Mouse (Mus musculus): ENCODE data around the gene Tln2. TPM values are rescaled to one million over a fixed set of nuclear protein-coding genes. Genes with fewer than 3 reads are reported as not detected.

The Tln2 gene
- 14.0 TPM for polyA plus RNA-seq (2012; fragmentation: generic; extraction: Trizol)
- long read RNA-seq, experiment 1, partial matches to known transcripts = 3 of 23 reads
- long read RNA-seq, experiment 1, other reads (novel, unspliced or antisense) = 20 of 23 reads
- long read RNA-seq, experiment 2, partial matches to known transcripts = 26 of 36 reads
- long read RNA-seq, experiment 2, other reads (novel, unspliced or antisense) = 10 of 36 reads

GRCm38 (mm10) chr9:67559603-67560002 lies at the start of gene Tln2:
Tln2 (minus strand) TSS chr9:67559703.
- no peak within 1 kb of the TSS for H3K4me3 ChIP-seq (ENCODE audit: insufficient read depth, poor library complexity, severe bottlenecking)
- TF ChIP-seq MYOD1 (IDR thresholded peaks at IDR 0.05; ENCODE audit: control insufficient read depth, insufficient read length, low read depth) (no peak), FOSL1 (IDR thresholded peaks at IDR 0.05; ENCODE audit: insufficient read depth, low read length, poor library complexity, severe bottlenecking) (no peak), CTCF (IDR thresholded peaks at IDR 0.05; ENCODE audit: control insufficient read depth, insufficient read depth, insufficient read length) (no peak), MAX (IDR thresholded peaks at IDR 0.05) (no peak), CEBPB (IDR thresholded peaks at IDR 0.05; ENCODE audit: low read depth) (no peak), MYOG (IDR thresholded peaks at IDR 0.05; ENCODE audit: control insufficient read depth, extremely low read depth, insufficient read length) (no peak), USF1 (IDR thresholded peaks at IDR 0.05; ENCODE audit: low read depth) (no peak)
- no peaks in the 10 kb centered on the region for H3K79me3 ChIP-seq (ENCODE audit: low read depth)
- no peaks in the 10 kb centered on the region for H3K27me3 ChIP-seq (ENCODE audit: control insufficient read depth, insufficient read depth, insufficient read length)
- H3K79me2 ChIP-seq (ENCODE audit: control insufficient read depth, insufficient read depth) = no peaks in the 10 kb centered on the region
- H3ac ChIP-seq (ENCODE audit: control insufficient read depth, insufficient read length, low read depth) = no peak within 1 kb of the TSS
- no peaks in the 10 kb centered on the region for H3K36me3 ChIP-seq (ENCODE audit: control insufficient read depth, insufficient read depth)

- Histone ChIP-seq H3K4me3 (ENCODE audit: insufficient read depth, poor library complexity, severe bottlenecking) (no peak overlapping the region), H3K79me3 (ENCODE audit: low read depth) (peaks cover 2% of the 10 kb centered on the region), H3ac (ENCODE audit: control insufficient read depth, insufficient read length, low read depth) (no peak overlapping the region), H3K79me2 (ENCODE audit: control insufficient read depth, insufficient read depth) (peaks cover 12% of the 10 kb centered on the region), H3K27me3 (ENCODE audit: control insufficient read depth, insufficient read depth, insufficient read length) (no peaks in the 10 kb centered on the region), H3K36me3 (ENCODE audit: control insufficient read depth, insufficient read depth) (no peaks in the 10 kb centered on the region)
- no peak for TF ChIP-seq CTCF (IDR thresholded peaks at IDR 0.05; ENCODE audit: control insufficient read depth, insufficient read depth, insufficient read length)
- no peak for TF ChIP-seq MAX (IDR thresholded peaks at IDR 0.05)
Measured at GRCm38 (mm10) chr9:67609226-67609625, 49.7 kb upstream of the Tln2 start.

GRCm38 (mm10) chr9:67607786-67608366 lies 48.4 kb upstream of the Tln2 start:
- Histone ChIP-seq H3K4me3 (ENCODE audit: insufficient read depth, poor library complexity, severe bottlenecking) (no peak overlapping the region), H3K27me3 (ENCODE audit: control insufficient read depth, insufficient read depth, insufficient read length) (no peaks in the 10 kb centered on the region), H3ac (ENCODE audit: control insufficient read depth, insufficient read length, low read depth) (no peak overlapping the region), H3K36me3 (ENCODE audit: control insufficient read depth, insufficient read depth) (no peaks in the 10 kb centered on the region), H3K79me2 (ENCODE audit: control insufficient read depth, insufficient read depth) (peaks cover 12% of the 10 kb centered on the region), H3K79me3 (ENCODE audit: low read depth) (peaks cover 5% of the 10 kb centered on the region)
- no peak for TF ChIP-seq CEBPB (IDR thresholded peaks at IDR 0.05; ENCODE audit: low read depth)
- no peak for TF ChIP-seq MYOD1 (IDR thresholded peaks at IDR 0.05; ENCODE audit: control insufficient read depth, insufficient read length, low read depth)
- TF ChIP-seq USF1 (IDR thresholded peaks at IDR 0.05; ENCODE audit: low read depth) = no peak
- no peak for TF ChIP-seq MYOG (IDR thresholded peaks at IDR 0.05; ENCODE audit: control insufficient read depth, extremely low read depth, insufficient read length)
- TF ChIP-seq MAX (IDR thresholded peaks at IDR 0.05) = no peak
- TF ChIP-seq FOSL1 (IDR thresholded peaks at IDR 0.05; ENCODE audit: insufficient read depth, low read length, poor library complexity, severe bottlenecking) = no peak
- TF ChIP-seq CTCF (IDR thresholded peaks at IDR 0.05; ENCODE audit: control insufficient read depth, insufficient read depth, insufficient read length) = no peak

GRCm38 (mm10) chr9:67607268-67607667 lies 47.8 kb upstream of the Tln2 start:
- TF ChIP-seq CEBPB (IDR thresholded peaks at IDR 0.05; ENCODE audit: low read depth) = no peak
- TF ChIP-seq MYOD1 (IDR thresholded peaks at IDR 0.05; ENCODE audit: control insufficient read depth, insufficient read length, low read depth) = no peak
- TF ChIP-seq CTCF (IDR thresholded peaks at IDR 0.05; ENCODE audit: control insufficient read depth, insufficient read depth, insufficient read length) = no peak
- no peak for TF ChIP-seq FOSL1 (IDR thresholded peaks at IDR 0.05; ENCODE audit: insufficient read depth, low read length, poor library complexity, severe bottlenecking)
- no peak for TF ChIP-seq MYOG (IDR thresholded peaks at IDR 0.05; ENCODE audit: control insufficient read depth, extremely low read depth, insufficient read length)
- no peak for TF ChIP-seq USF1 (IDR thresholded peaks at IDR 0.05; ENCODE audit: low read depth)
- no peak for TF ChIP-seq MAX (IDR thresholded peaks at IDR 0.05)
- Histone ChIP-seq H3K79me3 (ENCODE audit: low read depth) (peaks cover 5% of the 10 kb centered on the region), H3ac (ENCODE audit: control insufficient read depth, insufficient read length, low read depth) (no peak overlapping the region), H3K79me2 (ENCODE audit: control insufficient read depth, insufficient read depth) (peaks cover 12% of the 10 kb centered on the region), H3K36me3 (ENCODE audit: control insufficient read depth, insufficient read depth) (no peaks in the 10 kb centered on the region), H3K27me3 (ENCODE audit: control insufficient read depth, insufficient read depth, insufficient read length) (no peaks in the 10 kb centered on the region), H3K4me3 (ENCODE audit: insufficient read depth, poor library complexity, severe bottlenecking) (no peak overlapping the region)

- Histone ChIP-seq H3K36me3 (ENCODE audit: control insufficient read depth, insufficient read depth) (no peaks in the 10 kb centered on the region), H3K27me3 (ENCODE audit: control insufficient read depth, insufficient read depth, insufficient read length) (no peaks in the 10 kb centered on the region), H3ac (ENCODE audit: control insufficient read depth, insufficient read length, low read depth) (no peak overlapping the region), H3K79me2 (ENCODE audit: control insufficient read depth, insufficient read depth) (peaks cover 12% of the 10 kb centered on the region), H3K79me3 (ENCODE audit: low read depth) (peaks cover 5% of the 10 kb centered on the region), H3K4me3 (ENCODE audit: insufficient read depth, poor library complexity, severe bottlenecking) (no peak overlapping the region)
- no peak for TF ChIP-seq FOSL1 (IDR thresholded peaks at IDR 0.05; ENCODE audit: insufficient read depth, low read length, poor library complexity, severe bottlenecking)
- TF ChIP-seq MYOG (IDR thresholded peaks at IDR 0.05; ENCODE audit: control insufficient read depth, extremely low read depth, insufficient read length) = no peak
- no peak for TF ChIP-seq CEBPB (IDR thresholded peaks at IDR 0.05; ENCODE audit: low read depth)
- TF ChIP-seq MYOD1 (IDR thresholded peaks at IDR 0.05; ENCODE audit: control insufficient read depth, insufficient read length, low read depth) = no peak
- TF ChIP-seq CTCF (IDR thresholded peaks at IDR 0.05; ENCODE audit: control insufficient read depth, insufficient read depth, insufficient read length) = no peak
- no peak for TF ChIP-seq MAX (IDR thresholded peaks at IDR 0.05)
- TF ChIP-seq USF1 (IDR thresholded peaks at IDR 0.05; ENCODE audit: low read depth) = no peak
Measured at GRCm38 (mm10) chr9:67605867-67606435, 46.4 kb upstream of the Tln2 start.

Data from C2C12 (cell line).